Mouse (Mus musculus): ENCODE data around the gene Ppp1r14b. TPM values are rescaled to one million over a fixed set of nuclear protein-coding genes. Genes with fewer than 3 reads are reported as not detected.
A peak's percentile ranks its signal among the peaks of the same experiment; 100 is the strongest.

Ppp1r14b gene
- polyA plus RNA-seq, 2 experiments: 277 to 282 TPM

DNA sequence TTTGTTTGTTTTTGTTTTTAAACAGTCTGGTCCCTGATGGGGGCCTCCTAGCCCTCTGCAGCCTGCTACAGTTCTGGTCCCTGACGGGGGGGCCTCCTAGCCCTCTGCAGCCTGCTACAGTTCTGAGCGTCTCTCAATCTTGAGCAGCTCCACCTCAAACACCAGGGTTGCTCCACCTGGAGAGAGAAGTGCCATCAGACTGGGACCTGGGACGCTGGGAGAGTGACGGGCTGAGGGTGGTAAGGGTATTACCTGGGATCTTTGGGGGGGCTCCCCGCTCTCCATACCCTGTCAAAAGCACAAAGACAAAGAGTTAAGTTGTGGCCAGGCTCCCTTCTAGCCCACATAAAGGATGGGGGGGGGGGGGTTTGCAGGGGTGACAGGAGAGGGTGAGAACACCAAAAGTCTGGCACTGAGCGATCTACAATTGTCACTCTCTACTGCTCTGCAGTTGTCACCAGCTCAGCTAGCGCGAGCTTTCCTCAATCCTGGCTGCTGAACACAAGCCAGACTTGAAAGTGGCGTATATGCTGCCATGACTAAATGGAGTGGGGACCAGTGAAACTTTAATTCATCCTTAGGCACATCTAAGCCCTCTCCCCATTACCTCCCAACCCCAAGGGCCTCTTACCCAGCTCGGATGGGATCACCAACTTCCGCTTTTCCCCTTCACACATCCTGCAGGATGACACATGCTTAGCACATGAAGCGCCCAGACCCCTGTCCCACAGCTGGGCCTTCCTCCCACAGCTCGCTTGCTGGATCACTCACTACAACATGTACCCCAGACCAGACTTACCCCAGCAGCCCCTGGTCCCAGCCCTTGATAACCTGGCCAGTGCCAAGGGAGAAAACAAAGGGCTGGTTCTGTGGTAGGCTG lies 3.2 kb downstream of the Ppp1r14b start:
- Histone ChIP-seq H3K4me3 (replicated peaks; ENCODE audit: low read length) (peak overlapping the region; percentile 69), H3K4me1 (ENCODE audit: control insufficient read depth, insufficient read depth, low read length) (peaks cover 21% of the 10 kb centered on the region), H3K27ac (replicated peaks; ENCODE audit: low read depth, low read length) (no peak overlapping the region), H3K4me2 (replicated peaks; ENCODE audit: low read depth, low read length, severe bottlenecking) (peak overlapping the region; percentile 68; the same call in 1 of the 2 replicates), H3K27me3 (ENCODE audit: control insufficient read depth, insufficient read depth, low read length) (no peaks in the 10 kb centered on the region), H3K36me3 (ENCODE audit: control insufficient read depth, insufficient read depth, low read length) (peaks cover 24% of the 10 kb centered on the region), H3K9me3 (ENCODE audit: control insufficient read depth, low read length) (no peaks in the 10 kb centered on the region), H3K9ac (ENCODE audit: low read depth, low read length, severe bottlenecking) (no peak overlapping the region)
- ATAC-seq (ENCODE audit: low FRiP score, low read depth): no peak
- 83% methylated on average over 13 of the region's 13 CpGs for WGBS
- TF ChIP-seq POLR2A (IDR thresholded peaks at IDR 0.05; ENCODE audit: borderline replicate concordance, extremely low read depth, insufficient read depth, insufficient read length): no peak
- no peak for DNase-seq (ENCODE audit: low spot score)

DNA sequence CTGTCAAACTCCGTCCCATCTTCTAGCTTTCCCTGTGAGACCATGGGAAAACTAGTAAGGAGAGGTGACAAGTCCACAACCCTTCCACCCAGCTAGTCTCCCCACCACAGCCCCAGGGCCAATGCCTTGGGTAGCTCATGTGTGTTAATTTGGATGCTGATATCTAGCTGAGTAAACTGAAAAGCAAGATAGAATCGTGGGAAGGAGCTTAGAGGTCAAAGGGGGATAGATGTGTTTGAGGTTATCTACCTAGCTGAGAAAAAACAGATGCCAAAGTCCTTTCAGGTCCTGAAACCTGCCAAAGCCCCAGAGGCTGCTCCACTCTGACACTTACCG lies 3.8 kb downstream of the Ppp1r14b start:
- Histone ChIP-seq H3K4me1 (ENCODE audit: control insufficient read depth, insufficient read depth, low read length) (peaks cover 21% of the 10 kb centered on the region), H3K36me3 (ENCODE audit: control insufficient read depth, insufficient read depth, low read length) (peaks cover 29% of the 10 kb centered on the region), H3K27ac (replicated peaks; ENCODE audit: low read depth, low read length) (no peak overlapping the region), H3K4me3 (replicated peaks; ENCODE audit: low read length) (peak overlapping the region; percentile 69), H3K4me2 (replicated peaks; ENCODE audit: low read depth, low read length, severe bottlenecking) (peak overlapping the region; percentile 68), H3K27me3 (ENCODE audit: control insufficient read depth, insufficient read depth, low read length) (no peaks in the 10 kb centered on the region), H3K9me3 (ENCODE audit: control insufficient read depth, low read length) (no peaks in the 10 kb centered on the region), H3K9ac (ENCODE audit: low read depth, low read length, severe bottlenecking) (no peak overlapping the region)
- 41% methylated on average over 3 of the region's 3 CpGs for WGBS
- no peak for DNase-seq (ENCODE audit: low spot score)
- TF ChIP-seq POLR2A (IDR thresholded peaks at IDR 0.05; ENCODE audit: borderline replicate concordance, extremely low read depth, insufficient read depth, insufficient read length): no peak
- no peak for ATAC-seq (ENCODE audit: low FRiP score, low read depth)

DNA sequence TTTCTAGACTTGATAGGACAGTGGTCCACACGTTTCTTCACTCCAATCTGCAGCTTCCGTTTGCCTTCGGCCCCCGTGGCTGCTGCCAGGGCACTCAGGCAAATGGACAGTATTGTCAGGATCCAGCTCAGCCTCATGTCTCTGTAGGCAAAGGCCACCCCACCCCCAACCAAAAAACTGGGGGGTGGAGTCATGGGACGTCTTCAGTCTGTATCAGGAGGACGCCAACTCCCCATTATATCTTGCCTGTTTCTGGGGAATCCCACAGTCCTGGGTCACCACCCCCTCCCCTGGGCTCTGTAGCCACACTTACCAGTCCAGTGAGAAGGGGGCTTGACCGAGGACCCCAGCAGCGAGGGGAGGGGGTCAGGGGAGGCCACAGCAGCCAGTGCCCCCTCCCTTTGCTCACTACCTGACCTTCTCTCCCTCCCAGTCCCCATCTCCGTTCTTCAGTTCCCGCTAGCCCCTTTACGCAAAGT lies 4.3 kb downstream of the Ppp1r14b start:
- peak overlapping the region; percentile 52 for H3K27ac ChIP-seq (replicated peaks; ENCODE audit: low read depth, low read length)
- TF ChIP-seq POLR2A (IDR thresholded peaks at IDR 0.05; ENCODE audit: borderline replicate concordance, extremely low read depth, insufficient read depth, insufficient read length): no peak
- peak overlapping the region; percentile 55 for H3K9ac ChIP-seq (ENCODE audit: low read depth, low read length, severe bottlenecking)
- no peaks in the 10 kb centered on the region for H3K27me3 ChIP-seq (ENCODE audit: control insufficient read depth, insufficient read depth, low read length)
- DNase-seq (ENCODE audit: low spot score): no peak
- no peak for ATAC-seq (ENCODE audit: low FRiP score, low read depth)
- peak overlapping the region; percentile 69 for H3K4me3 ChIP-seq (replicated peaks; ENCODE audit: low read length)
- peaks cover 21% of the 10 kb centered on the region for H3K4me1 ChIP-seq (ENCODE audit: control insufficient read depth, insufficient read depth, low read length)
- H3K9me3 ChIP-seq (ENCODE audit: control insufficient read depth, low read length): no peaks in the 10 kb centered on the region
- H3K36me3 ChIP-seq (ENCODE audit: control insufficient read depth, insufficient read depth, low read length): peaks cover 33% of the 10 kb centered on the region
- H3K4me2 ChIP-seq (replicated peaks; ENCODE audit: low read depth, low read length, severe bottlenecking): peak overlapping the region; percentile 68
- WGBS: 11% methylated on average over 11 of the region's 11 CpGs

DNA sequence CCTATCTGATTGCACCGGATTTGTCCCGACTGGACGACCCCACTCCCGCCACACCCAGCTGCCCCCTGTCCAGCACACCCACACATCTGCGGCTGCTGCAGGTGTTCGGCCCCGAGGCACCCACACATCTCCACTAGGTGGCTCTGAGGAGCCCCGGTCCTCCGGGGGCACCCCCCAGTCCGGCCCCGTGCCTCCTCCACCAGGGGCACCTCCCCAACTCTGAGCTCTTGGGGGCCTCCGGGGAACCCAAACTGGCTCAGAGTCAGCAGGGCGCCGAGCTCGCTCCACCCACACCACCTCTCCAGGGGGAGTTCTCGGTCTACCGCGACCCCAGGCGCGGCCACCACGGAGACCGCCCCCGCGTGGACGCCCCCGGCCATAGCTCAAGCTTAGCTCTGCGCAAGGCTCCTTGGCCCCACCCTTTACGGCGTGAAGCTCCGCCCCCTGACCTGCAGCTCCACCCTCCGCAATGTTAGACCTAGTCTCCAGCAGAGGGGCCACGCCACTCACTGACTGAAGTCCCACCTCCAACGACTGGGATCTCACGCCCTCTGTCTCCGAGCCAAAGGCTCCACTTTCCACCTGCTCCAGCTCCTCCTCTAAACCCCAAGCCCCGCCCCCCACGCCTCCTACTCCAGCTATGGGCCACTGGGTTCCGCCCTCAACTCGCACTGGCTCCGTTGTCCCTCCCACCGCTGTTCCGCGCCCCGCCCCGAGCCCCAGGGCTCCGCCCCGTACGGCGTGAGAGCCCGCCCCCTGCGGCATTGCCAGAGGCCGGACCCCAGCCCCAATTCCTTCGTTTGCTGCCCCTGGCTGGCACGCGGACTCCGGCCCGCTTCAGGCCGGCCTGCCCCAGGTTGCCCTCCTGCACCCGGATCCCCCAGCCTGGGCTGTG lies 5.0 kb downstream of the Ppp1r14b start:
- Histone ChIP-seq H3K27ac (replicated peaks; ENCODE audit: low read depth, low read length) (peak overlapping the region; percentile 91), H3K4me1 (ENCODE audit: control insufficient read depth, insufficient read depth, low read length) (peaks cover 21% of the 10 kb centered on the region), H3K4me2 (replicated peaks; ENCODE audit: low read depth, low read length, severe bottlenecking) (peak overlapping the region; percentile 68), H3K27me3 (ENCODE audit: control insufficient read depth, insufficient read depth, low read length) (no peaks in the 10 kb centered on the region), H3K36me3 (ENCODE audit: control insufficient read depth, insufficient read depth, low read length) (peaks cover 38% of the 10 kb centered on the region), H3K9ac (ENCODE audit: low read depth, low read length, severe bottlenecking) (peak overlapping the region; percentile 79), H3K4me3 (replicated peaks; ENCODE audit: low read length) (peak overlapping the region; percentile 69), H3K9me3 (ENCODE audit: control insufficient read depth, low read length) (no peaks in the 10 kb centered on the region)
- DNase-seq (ENCODE audit: low spot score) (peak; percentile 100), ATAC-seq (ENCODE audit: low FRiP score, low read depth) (peak; percentile 90)
- peak; percentile 71; the same call in 1 of the 2 replicates for TF ChIP-seq POLR2A (IDR thresholded peaks at IDR 0.05; ENCODE audit: borderline replicate concordance, extremely low read depth, insufficient read depth, insufficient read length)
- WGBS: under 1% methylated on average over 48 of the region's 59 CpGs
